Mouse (Mus musculus): Measurements from ENCODE around the gene Cda. TPM values are rescaled to one million over a fixed set of nuclear protein-coding genes. Genes with fewer than 3 reads are reported as not detected.
A peak's percentile ranks its signal among the peaks of the same experiment; 100 is the strongest.
"Not testable (repeated sequence)": the region's sequence is repeated elsewhere in the genome, so short reads cannot be mapped to it uniquely, and the experiment has no call there.

The Cda gene
- polyA plus RNA-seq, 1 experiment from 2014 or later, result 7.3 TPM

DNA sequence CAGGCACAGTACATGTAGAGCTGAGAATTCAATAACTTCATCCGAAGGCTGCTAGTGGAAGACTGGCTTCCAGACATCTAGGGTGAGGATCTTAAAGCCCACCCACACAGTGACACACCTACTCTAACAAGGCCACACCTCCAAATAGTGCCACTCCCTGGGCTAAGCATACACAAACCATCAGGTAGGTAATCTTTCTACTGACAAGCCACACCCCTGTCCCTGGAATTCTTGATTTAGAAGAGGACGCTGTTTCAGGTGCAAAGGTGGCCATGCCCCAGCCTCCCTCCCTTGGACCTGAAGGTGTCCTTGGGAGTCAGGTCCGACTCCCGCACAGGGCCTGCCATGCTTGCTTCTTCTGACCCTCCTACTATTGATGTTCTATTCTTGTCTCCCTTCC, 34.7 kb downstream of the Cda start:
- H3K4me2 ChIP-seq (ENCODE audit: low read depth, low read length), result no peak overlapping the region
- H3K27me3 ChIP-seq (ENCODE audit: control insufficient read depth, insufficient read depth, low read length), result peaks cover 4% of the 10 kb centered on the region; the same call in 1 of the 2 replicates
- 65% methylated on average over 4 of the region's 4 CpGs for WGBS

DNA sequence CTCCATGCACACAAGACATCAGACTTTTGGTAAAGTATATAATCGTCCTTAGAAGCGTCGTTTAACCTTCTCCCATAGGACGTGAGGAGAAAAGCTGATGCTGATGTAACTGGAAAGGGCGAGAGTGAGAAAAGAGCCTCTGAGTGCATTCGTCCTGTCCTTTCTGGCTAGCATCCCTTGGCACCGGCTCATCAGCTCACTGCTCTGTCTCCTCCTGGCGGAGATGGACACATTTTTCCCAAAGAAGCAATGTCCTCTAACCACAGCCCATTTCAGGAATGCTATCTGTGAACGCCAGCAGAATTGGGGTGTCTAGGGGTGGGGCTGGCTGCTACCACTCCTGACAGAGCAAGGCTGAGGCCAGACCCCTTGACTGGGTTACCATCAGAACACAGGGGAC, 36.1 kb downstream of the Cda start:
- Histone ChIP-seq H3K36me3 (ENCODE audit: control insufficient read depth, insufficient read depth) (no peaks in the 10 kb centered on the region), H3K9me3 (replicated peaks; ENCODE audit: control insufficient read depth, low read length) (no peaks in the 10 kb centered on the region; the same call in 1 of the 2 replicates), H3K4me1 (ENCODE audit: control insufficient read depth, insufficient read depth, low read length) (peaks cover 2% of the 10 kb centered on the region; the same call in 1 of the 2 replicates), H3K9ac (ENCODE audit: low read length) (no peak overlapping the region), H3K4me2 (ENCODE audit: low read depth, low read length) (no peak overlapping the region), H3K4me3 (ENCODE audit: low read length) (no peak overlapping the region), H3K27me3 (ENCODE audit: control insufficient read depth, insufficient read depth, low read length) (peaks cover 4% of the 10 kb centered on the region; the same call in 1 of the 2 replicates), H3K27ac (ENCODE audit: low read length) (no peak overlapping the region)
- ATAC-seq (replicated peaks; ENCODE audit: extremely low read depth, insufficient read depth, low FRiP score), result no peak
- WGBS, result 73% methylated on average over 9 of the region's 9 CpGs

More for the DNA sequence above, 34.7 kb downstream of the Cda start:
- H3K27ac ChIP-seq (ENCODE audit: low read length), result no peak overlapping the region
- peaks cover 2% of the 10 kb centered on the region; the same call in 1 of the 2 replicates for H3K4me1 ChIP-seq (ENCODE audit: control insufficient read depth, insufficient read depth, low read length)
- no peak for ATAC-seq (replicated peaks; ENCODE audit: extremely low read depth, insufficient read depth, low FRiP score)
- no peaks in the 10 kb centered on the region; the same call in 1 of the 2 replicates for H3K9me3 ChIP-seq (replicated peaks; ENCODE audit: control insufficient read depth, low read length)
- H3K36me3 ChIP-seq (ENCODE audit: control insufficient read depth, insufficient read depth), result no peaks in the 10 kb centered on the region
- H3K4me3 ChIP-seq (ENCODE audit: low read length), result no peak overlapping the region
- H3K9ac ChIP-seq (ENCODE audit: low read length), result no peak overlapping the region

DNA sequence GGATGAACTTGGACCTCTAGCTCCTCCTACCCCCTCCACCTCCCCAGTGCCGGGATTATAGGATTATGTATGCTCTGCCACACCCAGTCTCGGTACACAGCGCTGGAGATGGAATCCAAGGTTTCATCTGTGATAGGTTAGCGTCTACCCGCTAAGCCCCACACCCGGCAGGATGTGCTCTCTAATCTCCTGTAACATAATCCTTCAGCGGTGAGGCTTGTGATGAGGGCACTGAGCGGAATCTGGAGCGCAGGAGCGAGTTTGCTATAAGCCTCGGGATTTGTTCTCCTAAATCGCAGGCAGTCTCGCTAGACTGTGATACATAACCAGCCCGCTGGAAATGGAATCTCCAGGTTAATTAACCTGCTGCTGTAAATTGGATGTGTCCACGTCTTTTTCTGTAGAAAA, 37.5 kb downstream of the Cda start:
- Histone ChIP-seq H3K4me3 (ENCODE audit: low read length) (no peak overlapping the region), H3K4me2 (ENCODE audit: low read depth, low read length) (no peak overlapping the region), H3K9me3 (replicated peaks; ENCODE audit: control insufficient read depth, low read length) (no peaks in the 10 kb centered on the region; the same call in 1 of the 2 replicates), H3K9ac (ENCODE audit: low read length) (no peak overlapping the region), H3K27me3 (ENCODE audit: control insufficient read depth, insufficient read depth, low read length) (peaks cover 4% of the 10 kb centered on the region; the same call in 1 of the 2 replicates), H3K27ac (ENCODE audit: low read length) (no peak overlapping the region), H3K4me1 (ENCODE audit: control insufficient read depth, insufficient read depth, low read length) (peaks cover 7% of the 10 kb centered on the region), H3K36me3 (ENCODE audit: control insufficient read depth, insufficient read depth) (no peaks in the 10 kb centered on the region)
- ATAC-seq (replicated peaks; ENCODE audit: extremely low read depth, insufficient read depth, low FRiP score), result no peak
- 17% methylated on average over 15 of the region's 15 CpGs for WGBS

DNA sequence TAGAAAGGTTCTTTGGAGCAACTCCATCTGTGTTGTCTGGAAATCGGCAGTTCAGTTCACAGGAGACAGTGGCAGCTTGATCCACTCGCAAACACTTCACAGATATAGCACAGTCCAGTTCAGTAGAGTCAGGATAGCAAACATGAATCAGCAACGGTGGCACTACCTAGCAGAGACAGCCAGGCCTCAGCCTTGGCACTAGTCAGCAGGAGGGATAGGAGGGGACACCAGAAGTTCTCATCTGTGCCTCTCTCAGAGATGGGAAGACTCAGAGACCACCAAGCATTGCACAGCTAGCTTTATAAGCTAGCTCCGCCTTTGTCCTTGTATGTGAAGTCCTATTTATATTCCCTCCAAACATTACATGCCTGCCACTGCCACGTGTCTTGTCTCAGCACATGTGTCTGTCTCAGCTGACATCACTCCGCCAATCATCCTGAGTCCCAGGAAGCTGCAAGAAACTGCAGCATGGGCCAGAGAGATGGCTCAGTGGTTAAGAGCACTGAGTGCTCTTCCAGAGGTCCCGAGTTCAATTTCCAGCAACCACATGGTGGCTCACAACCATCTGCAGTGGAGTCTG, 39.8 kb downstream of the Cda start:
- peaks cover 4% of the 10 kb centered on the region; the same call in 1 of the 2 replicates for H3K27me3 ChIP-seq (ENCODE audit: control insufficient read depth, insufficient read depth, low read length)
- peak overlapping the region; percentile 43 for H3K27ac ChIP-seq (ENCODE audit: low read length)
- peak overlapping the region; percentile 16 for H3K9ac ChIP-seq (ENCODE audit: low read length)
- H3K36me3 ChIP-seq (ENCODE audit: control insufficient read depth, insufficient read depth), result no peaks in the 10 kb centered on the region
- H3K4me1 ChIP-seq (ENCODE audit: control insufficient read depth, insufficient read depth, low read length), result peaks cover 21% of the 10 kb centered on the region
- peak overlapping the region; percentile 36 for H3K4me3 ChIP-seq (ENCODE audit: low read length)
- WGBS, result 57% methylated on average over 7 of the region's 7 CpGs
- H3K9me3 ChIP-seq (replicated peaks; ENCODE audit: control insufficient read depth, low read length), result no peaks in the 10 kb centered on the region; the same call in 1 of the 2 replicates
- ATAC-seq (replicated peaks; ENCODE audit: extremely low read depth, insufficient read depth, low FRiP score), result no peak
- peak overlapping the region; percentile 53 for H3K4me2 ChIP-seq (ENCODE audit: low read depth, low read length)

DNA sequence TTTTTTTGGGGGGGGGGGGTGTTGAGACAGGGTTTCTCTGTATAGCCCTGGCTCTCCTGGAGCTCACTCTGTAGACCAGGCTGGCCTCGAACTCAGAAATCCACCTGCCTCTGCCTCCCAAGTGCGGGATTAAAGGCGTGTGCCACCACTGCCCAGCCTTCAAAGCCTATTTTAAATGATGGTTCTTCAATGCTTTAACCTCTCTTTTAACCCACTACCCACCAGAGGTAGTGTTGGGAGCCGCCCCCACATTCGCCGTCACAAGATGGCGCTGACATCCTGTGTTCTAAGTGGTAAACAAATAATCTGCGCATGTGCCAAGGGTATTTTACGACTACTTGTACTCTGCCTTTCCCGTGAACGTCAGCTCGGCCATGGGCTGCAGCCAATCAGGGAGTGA, 40.6 kb downstream of the Cda start:
- H3K36me3 ChIP-seq (ENCODE audit: control insufficient read depth, insufficient read depth); H3K27me3 ChIP-seq (ENCODE audit: control insufficient read depth, insufficient read depth, low read length); H3K4me2 ChIP-seq (ENCODE audit: low read depth, low read length); H3K9me3 ChIP-seq (replicated peaks; ENCODE audit: control insufficient read depth, low read length); ATAC-seq (replicated peaks; ENCODE audit: extremely low read depth, insufficient read depth, low FRiP score); H3K27ac ChIP-seq (ENCODE audit: low read length); H3K9ac ChIP-seq (ENCODE audit: low read length); H3K4me3 ChIP-seq (ENCODE audit: low read length): not testable (repeated sequence)
- peaks cover 28% of the 10 kb centered on the region for H3K4me1 ChIP-seq (ENCODE audit: control insufficient read depth, insufficient read depth, low read length)
- WGBS, result 53% methylated on average over 7 of the region's 12 CpGs

DNA sequence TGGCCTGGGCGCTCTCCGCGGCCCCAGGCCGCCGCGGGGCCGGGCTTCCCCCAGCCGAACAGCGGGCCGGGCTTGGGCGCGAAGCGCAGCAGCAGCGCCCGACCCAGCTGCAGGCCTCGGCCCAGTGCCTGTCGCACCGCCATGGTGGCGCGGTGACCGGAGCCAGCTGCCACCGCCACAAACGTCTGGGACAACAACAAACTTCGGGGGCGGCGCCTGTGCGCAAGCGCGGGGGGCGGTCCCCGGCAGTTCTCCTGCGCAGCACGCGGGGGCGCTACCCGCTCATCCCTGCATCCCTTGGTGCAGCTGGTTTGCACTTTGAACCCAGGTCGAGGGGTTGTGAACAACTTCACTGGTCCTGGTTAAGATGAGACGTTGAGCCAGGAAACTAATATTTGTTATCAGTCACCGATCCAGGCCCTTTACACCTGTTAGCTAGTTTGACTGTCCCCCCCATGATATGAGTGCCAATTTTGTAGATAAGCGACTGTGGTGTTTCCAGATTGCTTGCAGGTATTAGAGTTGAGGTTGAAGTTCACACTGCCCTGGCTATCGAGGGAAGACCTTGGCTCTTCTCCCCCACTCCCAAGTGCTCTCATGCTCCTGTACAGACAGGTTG, 41.6 kb downstream of the Cda start, which contains the start of gene Pink1:
Gene Pink1, minus strand, starts transcription at position 231 of the 619 bp plus-strand sequence.
- H3K4me2 ChIP-seq (ENCODE audit: low read depth, low read length), result peak within 1 kb of the TSS; percentile 73
- WGBS, result 4% methylated on average over 41 of the region's 41 CpGs
- ATAC-seq (replicated peaks; ENCODE audit: extremely low read depth, insufficient read depth, low FRiP score), result peak; percentile 69

DNA sequence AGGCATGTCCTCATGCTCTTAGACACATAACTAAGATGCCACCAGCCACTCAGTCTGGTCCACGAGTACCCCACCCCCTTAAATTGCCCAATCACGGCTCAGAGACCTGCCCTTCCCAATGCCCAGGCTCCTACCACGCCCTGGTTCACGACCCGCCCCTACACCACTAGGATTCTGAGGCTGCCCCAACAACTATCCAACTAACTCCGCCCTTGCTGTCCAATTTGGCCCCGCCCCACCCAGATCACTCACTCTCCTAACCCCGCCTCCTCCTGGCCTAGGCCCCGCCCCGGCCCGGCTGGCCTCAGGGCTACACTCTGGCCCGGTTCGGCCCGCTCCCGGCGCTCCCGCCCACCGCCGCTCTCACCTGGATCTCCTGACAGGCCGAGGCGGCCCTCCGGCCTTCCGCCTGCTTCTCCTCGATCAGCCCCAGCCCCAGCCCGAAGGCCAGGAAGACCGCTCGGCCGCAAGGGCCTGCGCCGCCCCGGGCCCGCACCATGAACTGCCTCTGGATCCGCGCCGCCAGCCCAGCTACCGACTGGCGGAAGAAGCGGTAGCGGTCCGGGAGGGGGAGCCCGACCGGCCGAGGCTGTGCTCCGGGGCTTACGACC, 42.2 kb downstream of the Cda start:
- peak; percentile 90 for ATAC-seq (replicated peaks; ENCODE audit: extremely low read depth, insufficient read depth, low FRiP score)
- Histone ChIP-seq H3K4me2 (ENCODE audit: low read depth, low read length) (peak overlapping the region; percentile 73), H3K4me1 (ENCODE audit: control insufficient read depth, insufficient read depth, low read length) (peaks cover 38% of the 10 kb centered on the region), H3K4me3 (ENCODE audit: low read length) (peak overlapping the region; percentile 89), H3K27me3 (ENCODE audit: control insufficient read depth, insufficient read depth, low read length) (peaks cover 4% of the 10 kb centered on the region; the same call in 1 of the 2 replicates), H3K9me3 (replicated peaks; ENCODE audit: control insufficient read depth, low read length) (no peaks in the 10 kb centered on the region; the same call in 1 of the 2 replicates), H3K9ac (ENCODE audit: low read length) (peak overlapping the region; percentile 96), H3K27ac (ENCODE audit: low read length) (peak overlapping the region; percentile 99), H3K36me3 (ENCODE audit: control insufficient read depth, insufficient read depth) (0 out of 2 replicates have a peak, but pooled peaks cover under 1% of the 10 kb centered on the region)
- under 1% methylated on average over 45 of the region's 45 CpGs for WGBS

More for the DNA sequence above, 41.6 kb downstream of the Cda start, which contains the start of gene Pink1:
- Histone ChIP-seq H3K36me3 (ENCODE audit: control insufficient read depth, insufficient read depth) (no peaks in the 10 kb centered on the region), H3K4me3 (ENCODE audit: low read length) (peak within 1 kb of the TSS; percentile 89), H3K9ac (ENCODE audit: low read length) (peak within 1 kb of the TSS; percentile 96), H3K27me3 (ENCODE audit: control insufficient read depth, insufficient read depth, low read length) (peaks cover 4% of the 10 kb centered on the region; the same call in 1 of the 2 replicates), H3K9me3 (replicated peaks; ENCODE audit: control insufficient read depth, low read length) (no peaks in the 10 kb centered on the region; the same call in 1 of the 2 replicates), H3K4me1 (ENCODE audit: control insufficient read depth, insufficient read depth, low read length) (peaks cover 34% of the 10 kb centered on the region), H3K27ac (ENCODE audit: low read length) (peak within 1 kb of the TSS; percentile 99)

DNA sequence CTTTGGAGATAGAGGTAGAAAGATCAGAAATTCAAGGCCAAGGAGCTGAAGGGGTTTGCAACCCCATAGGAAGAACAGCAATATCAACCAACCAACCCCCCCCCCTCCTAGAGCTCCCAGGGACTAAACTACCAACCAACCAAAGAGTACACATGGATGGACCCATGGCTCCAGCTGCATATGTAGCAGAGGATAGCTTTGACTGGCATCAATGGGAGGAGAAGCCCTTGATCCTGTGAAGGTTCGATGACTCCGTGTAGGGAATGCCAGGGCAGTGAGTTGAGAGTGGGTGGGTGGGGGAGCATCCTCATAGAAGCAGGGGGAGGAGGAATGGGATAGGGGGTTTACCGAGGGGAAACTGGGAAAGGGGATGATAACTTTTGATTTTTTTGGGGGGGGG, 43.3 kb downstream of the Cda start:
- H3K9me3 ChIP-seq (replicated peaks; ENCODE audit: control insufficient read depth, low read length), result no peaks in the 10 kb centered on the region; the same call in 1 of the 2 replicates
- peak overlapping the region; percentile 49 for H3K4me2 ChIP-seq (ENCODE audit: low read depth, low read length)
- peaks cover 39% of the 10 kb centered on the region for H3K4me1 ChIP-seq (ENCODE audit: control insufficient read depth, insufficient read depth, low read length)
- H3K4me3 ChIP-seq (ENCODE audit: low read length), result no peak overlapping the region
- H3K27ac ChIP-seq (ENCODE audit: low read length), result peak overlapping the region; percentile 98
- H3K27me3 ChIP-seq (ENCODE audit: control insufficient read depth, insufficient read depth, low read length), result no peaks in the 10 kb centered on the region
- 90% methylated on average over 3 of the region's 3 CpGs for WGBS
- no peak for ATAC-seq (replicated peaks; ENCODE audit: extremely low read depth, insufficient read depth, low FRiP score)
- 0 out of 2 replicates have a peak, but pooled peaks cover 4% of the 10 kb centered on the region for H3K36me3 ChIP-seq (ENCODE audit: control insufficient read depth, insufficient read depth)
- H3K9ac ChIP-seq (ENCODE audit: low read length), result no peak overlapping the region
